Mouse (Mus musculus) liver, adult 10 weeks (tissue): Measurements from ENCODE around the gene Serinc1. TPM values are rescaled to one million over a fixed set of nuclear protein-coding genes. Genes with fewer than 3 reads are reported as not detected.

Experiments
- polyA plus RNA-seq: library from polyadenylated mRNA; stranded (reverse); fragments of 350-450 nt; fragmentation: Illumina TruSeq; extraction: RNeasy Lipid Tissue Mini Kit (QIAGEN cat#74804); gene quantifications from one replicate; pipeline ENCODE4 v1.2.3, GENCODE M21; 2014; ENCODE audit warnings: low read depth, low replicate concordance

Gene Serinc1
- polyA plus RNA-seq: 395 TPM

GRCm38 (mm10) chr10:57532218-57533101 is at the start of gene Serinc1:
Gene Serinc1, minus strand, starts transcription at chr10:57532530.

GRCm38 (mm10) chr10:57485908-57486541 is 46.3 kb downstream of the Serinc1 start, which contains the start of gene Hsf2:
Gene Hsf2, plus strand, starts transcription at chr10:57486385.

Other genes starting within 250 kb of the Serinc1 start
- gene Hsf2, start 46.1 kb downstream of the Serinc1 start, polyA plus RNA-seq: 84.0 TPM
- 1.1 TPM for gene Pkib, start 99.5 kb upstream of the Serinc1 start, polyA plus RNA-seq